Mouse (Mus musculus) bone marrow macrophage, adult 2 months (primary cell): ENCODE data around the gene Cyp2d9.

Experiments used
- CTCF ChIP-seq: IDR thresholded peaks from 2 replicates; pipeline ENCODE4 v1.5.1; 2012; ENCODE audit warnings: low read depth, mild to moderate bottlenecking, low read length, moderate library complexity
- POLR2A ChIP-seq: IDR thresholded peaks from 2 replicates; pipeline ENCODE4 v1.6.1; 2012; ENCODE audit warnings: mild to moderate bottlenecking, low read depth, low read length, borderline replicate concordance

DNA sequence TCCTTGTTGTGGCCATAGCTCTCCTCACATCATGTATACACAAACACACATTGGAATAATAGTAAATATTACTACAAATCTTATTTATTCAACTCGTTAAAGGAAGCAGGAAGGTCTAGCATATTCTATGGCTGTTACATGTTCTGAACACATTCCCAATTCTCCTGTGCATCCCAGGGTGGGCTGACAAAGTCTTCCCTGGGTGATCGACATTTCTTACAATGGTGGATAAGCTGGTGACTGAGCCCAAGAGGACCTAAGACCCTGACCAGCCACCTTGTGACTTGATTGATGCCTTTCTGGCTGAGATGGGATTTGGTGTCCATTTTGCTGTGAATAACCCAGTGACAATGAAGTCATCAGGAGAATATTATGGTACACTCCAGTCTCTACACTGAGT is 2.4 kb downstream of the Cyp2d9 start:
- TF ChIP-seq CTCF (no peak), POLR2A (no peak)
